Mouse (Mus musculus) frontal cortex, postnatal 36 days (tissue): ENCODE data around the gene Rack1.
"Not testable (repeated sequence)": the region's sequence is repeated elsewhere in the genome, so short reads cannot be mapped to it uniquely, and the experiment has no call there.

Experiments used
- DNase-seq, 2 experiments: peaks; one replicate each; pipeline ENCODE4 v3.0.0; 2022; ENCODE audit warnings: low spot score in 2 of 2

The Rack1 gene

DNA sequence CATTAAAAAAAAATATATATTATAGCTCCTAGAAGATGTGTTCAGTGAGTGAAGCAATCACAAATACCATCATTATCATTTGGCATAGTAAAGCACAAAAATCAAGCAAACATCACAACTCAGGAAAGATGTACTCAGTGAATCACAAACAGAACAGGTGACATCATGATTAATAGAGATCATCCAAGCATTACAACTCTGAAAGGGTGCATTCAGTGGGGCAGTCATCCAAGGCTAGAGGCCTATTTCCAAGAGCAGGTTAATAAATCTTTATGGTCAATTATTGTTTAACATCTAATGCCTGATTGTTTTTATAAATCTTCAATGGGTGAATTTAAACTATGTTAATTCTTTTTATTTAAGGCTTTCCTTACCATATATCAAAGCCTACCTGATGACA, 40.7 kb downstream of the Rack1 start:
- DNase-seq = no peak

DNA sequence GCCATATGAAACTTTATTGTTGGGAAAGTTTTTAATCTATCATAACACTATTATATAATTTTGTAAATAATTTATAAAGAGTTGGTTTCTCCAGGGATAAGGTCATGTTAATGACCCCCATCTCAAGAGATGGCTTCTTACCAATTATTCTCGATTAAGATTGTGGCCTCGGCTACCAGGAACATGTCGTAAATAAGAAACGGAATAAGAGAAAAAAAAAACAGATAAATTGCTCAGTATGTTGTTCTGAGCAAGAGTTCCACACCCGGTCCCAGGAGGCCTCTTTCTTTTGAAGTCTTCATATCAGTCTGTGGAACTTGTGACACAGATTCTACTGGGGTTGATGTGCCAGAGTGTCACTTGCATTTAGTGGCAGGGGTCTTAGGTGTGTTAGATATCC, 41.1 kb downstream of the Rack1 start:
- no peak for DNase-seq

DNA sequence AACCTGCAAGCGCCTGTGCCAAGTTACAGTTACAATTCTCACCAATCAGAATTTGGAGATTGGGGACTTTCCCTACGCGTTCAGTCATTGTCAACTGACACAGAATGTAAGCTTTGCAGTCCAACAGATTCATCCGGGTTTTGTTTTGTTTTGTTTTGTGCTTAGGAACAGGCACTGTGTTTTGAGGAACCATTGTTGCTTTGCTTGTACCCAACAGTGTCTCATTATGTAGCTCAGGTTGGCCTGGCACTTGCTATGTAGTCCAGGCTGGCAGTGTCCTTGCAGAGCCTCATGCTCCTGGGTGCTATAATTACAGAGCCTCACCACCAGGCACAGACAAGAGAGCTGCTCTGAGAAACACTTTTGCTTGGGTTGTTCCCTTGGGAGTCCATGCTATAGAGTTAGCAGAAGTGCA, 42.3 kb downstream of the Rack1 start:
- no peak for DNase-seq

DNA sequence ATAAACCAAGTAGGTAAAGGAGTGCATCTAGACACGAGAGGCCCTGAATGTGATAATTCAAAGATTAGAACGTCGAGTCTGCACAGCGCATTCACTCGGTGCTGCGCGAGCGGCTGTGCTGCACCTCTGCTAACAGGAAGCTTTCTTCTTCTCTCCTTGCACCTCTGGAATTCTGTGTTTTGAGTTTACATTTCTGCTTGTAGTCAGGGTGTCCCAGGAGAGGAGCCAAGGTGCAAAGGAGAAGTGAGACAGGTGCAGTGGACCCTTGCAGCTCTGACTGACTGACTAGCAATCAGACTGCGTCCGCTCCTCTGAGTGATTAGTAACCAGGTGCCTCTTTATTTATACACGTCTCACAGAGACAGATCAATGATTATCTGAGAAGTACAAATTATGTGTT, 43.1 kb downstream of the Rack1 start:
- no peak for DNase-seq

DNA sequence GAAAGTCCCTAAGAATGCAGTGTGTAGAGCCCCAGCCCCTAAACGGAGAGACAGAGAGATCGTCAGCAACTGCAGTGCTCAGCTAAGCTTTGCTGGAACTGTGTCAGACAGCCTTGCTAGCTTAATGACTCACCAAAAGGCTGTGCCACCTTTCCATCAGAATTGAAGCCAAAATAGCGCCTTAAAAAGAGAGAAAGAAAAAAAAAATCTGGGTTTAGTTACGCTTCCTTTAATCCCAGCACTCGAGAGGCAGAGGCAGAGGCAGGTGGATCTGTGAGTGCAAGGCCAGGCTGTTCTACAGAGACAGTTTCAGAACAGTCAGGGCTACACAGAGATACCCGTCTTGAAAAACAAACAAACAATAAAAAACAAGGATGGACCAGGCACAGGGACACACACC, 44.2 kb downstream of the Rack1 start:
- DNase-seq = no peak

DNA sequence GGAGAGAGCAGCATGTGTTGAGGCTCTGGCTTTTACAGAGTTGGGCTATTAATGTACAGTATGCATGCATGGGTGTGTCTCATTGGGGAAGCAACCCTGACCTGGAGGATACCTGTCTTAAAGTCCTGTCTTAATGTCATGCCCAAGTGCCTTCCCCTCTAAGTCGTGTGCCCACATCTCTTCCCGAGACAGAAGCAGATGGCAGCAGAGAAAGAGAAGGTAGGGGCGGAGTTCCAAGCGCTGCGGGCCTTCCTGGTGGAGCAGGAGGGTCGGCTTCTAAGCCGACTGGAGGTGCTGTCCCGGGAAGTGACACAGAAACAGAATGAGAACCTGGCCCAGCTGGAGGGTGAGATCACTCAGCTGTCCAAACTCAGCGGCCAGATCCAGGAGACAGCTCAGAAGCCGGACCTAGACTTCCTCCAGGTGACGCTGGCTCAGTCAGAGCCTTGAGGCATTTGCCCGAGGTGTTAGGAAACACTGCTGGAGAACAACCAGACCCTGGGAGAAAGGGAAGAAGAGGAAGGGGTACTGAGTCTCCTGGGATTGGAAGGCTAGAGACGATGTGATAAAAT, 45.2 kb downstream of the Rack1 start:
- DNase-seq = no peak

DNA sequence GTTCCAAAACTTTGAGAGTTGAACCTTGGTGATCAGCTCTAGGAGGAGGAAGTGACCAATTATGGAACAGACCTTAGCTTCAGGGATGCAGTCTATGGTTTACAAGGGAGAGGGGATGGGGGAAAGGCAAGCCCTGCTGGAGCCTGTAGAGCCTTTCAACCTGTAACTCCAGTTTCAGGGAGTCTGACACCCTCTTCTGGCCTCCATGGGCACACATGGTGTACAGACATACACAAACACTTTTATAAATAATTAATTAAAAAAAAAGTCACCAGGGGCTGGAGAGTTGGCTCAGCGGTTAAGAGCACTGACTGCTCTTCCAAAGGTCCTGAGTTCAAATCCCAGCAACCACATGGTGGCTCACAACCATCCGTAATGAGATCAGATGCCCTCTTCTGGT, 46.2 kb downstream of the Rack1 start:
- DNase-seq = not testable (repeated sequence)

DNA sequence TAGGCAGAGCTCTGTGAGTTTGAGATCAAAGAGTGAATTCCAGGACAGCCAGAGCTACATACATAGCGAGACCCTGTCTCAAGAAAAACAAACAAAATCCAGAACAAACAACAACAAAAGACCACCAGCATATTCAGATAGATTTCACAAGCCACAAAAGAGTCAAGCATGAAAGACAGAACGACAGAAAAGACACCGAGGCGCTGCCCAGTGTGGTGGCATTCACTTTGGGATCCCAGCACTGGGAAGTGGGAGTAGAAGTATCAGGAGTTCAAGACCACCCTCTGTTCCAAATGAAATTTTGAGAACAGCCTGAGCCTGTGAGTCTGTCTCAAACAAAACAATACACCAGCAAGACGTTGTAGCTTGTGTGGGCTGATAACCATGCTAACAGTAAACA, 46.7 kb downstream of the Rack1 start:
- DNase-seq = no peak

DNA sequence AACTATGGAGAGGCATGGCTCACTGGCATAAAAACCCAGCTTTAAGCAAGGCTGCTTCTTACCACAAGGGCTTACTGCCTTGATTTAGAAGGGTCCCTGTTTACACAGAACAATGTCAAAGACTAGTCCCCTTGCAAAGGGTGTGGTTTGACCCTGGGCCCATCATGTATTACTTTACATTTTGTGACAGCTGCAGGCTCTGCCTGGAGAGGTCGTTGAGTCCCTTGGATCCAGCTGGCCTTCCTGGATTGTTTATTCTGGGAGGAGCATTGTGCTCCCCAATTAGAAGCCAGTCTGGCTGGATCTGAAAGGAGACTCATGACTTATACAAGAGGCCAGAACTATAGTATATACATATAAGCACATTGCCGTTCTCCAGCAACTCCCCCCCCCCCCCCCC, 50.1 kb downstream of the Rack1 start:
- DNase-seq = no peak

DNA sequence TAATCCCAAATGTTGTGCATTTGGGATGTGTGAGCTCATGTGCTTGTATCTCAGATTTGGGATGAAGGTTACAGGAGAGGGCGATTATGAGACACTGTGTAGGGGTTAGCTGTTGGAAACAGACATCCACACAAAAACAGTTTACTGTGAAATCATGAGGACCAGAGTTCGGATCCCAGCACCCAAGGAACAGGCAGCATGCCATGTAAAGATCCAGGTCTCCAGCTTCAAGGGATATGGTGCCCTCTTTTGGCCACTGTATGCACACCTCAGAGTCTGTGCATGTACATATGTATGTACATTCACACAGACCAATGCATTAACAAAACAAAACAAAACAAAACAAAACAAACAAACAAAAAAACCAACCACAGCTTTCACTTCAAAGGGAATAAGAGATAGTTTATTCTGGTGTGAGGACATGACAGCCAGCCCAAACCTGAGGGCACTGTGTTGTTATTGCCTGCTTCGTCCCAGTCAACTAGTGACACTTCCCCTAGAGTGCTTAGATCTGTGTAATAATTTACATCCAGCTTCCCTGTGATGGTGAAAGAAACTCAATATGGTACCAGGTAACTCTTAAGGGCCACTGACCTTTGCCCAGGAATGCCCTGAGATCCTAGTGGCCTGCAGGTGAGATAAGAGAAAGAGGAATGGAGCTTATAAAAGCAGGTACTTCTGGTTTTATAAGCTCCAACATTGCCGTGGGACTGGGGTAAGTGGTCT, 51.3 kb downstream of the Rack1 start:
- DNase-seq = no peak

DNA sequence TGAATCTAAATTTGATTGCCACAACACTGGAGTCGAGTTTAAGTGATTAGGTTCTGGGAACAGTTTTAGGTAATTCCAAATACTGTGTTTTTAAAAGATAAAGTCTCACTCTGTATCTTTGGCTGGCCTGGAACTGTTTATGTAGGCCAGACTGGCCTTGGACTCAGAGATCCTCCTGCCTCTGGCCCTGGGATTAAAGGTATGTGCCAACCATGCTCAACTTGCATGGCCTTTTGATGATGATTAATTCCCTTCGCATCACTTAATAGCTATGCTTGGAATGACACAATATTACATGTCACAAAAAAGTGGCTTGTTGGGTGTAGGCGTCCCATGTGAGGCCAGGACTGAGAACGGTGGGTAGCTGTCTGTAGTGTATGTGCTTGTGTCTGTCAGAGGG, 52.1 kb downstream of the Rack1 start:
- DNase-seq = no peak

DNA sequence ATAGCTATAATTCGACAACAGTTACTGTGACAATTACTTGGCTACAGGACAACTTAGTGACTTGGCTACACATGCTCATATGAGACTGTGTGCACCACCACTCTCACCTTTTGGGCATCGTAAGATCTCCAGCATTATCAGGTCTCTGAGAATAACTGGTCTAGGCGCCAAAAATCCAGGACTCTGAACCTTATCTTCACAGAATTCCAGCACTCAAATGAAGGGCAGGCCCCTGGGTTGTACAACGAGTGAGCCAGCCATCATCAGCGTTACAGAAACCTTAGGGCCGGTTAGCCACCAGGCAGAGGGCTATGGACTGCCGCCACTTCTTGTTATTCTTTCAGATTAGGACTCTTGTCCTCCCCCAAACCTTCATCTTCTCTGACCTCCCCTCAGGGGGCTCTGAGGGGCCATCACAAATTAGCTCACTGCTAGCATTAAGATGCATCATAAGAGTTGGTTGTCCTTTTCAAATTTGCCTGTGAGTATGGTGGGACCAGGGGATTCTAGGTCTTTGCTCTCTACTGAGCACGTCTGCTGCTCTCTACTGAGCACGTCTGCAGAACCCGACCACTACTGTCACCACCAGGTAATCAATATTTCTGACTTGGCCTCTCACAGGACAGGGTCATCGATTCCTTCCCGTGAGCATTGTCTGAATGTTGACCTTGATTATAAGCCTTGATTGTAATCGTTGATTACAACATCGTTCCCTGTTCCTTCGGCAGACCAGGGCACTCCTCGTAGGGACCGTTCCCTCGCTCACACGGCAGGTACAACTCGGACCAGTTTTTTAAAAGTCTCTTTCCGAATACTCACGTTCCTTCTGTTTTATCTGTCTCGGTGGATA, 52.7 kb downstream of the Rack1 start:
- no peak for DNase-seq

DNA sequence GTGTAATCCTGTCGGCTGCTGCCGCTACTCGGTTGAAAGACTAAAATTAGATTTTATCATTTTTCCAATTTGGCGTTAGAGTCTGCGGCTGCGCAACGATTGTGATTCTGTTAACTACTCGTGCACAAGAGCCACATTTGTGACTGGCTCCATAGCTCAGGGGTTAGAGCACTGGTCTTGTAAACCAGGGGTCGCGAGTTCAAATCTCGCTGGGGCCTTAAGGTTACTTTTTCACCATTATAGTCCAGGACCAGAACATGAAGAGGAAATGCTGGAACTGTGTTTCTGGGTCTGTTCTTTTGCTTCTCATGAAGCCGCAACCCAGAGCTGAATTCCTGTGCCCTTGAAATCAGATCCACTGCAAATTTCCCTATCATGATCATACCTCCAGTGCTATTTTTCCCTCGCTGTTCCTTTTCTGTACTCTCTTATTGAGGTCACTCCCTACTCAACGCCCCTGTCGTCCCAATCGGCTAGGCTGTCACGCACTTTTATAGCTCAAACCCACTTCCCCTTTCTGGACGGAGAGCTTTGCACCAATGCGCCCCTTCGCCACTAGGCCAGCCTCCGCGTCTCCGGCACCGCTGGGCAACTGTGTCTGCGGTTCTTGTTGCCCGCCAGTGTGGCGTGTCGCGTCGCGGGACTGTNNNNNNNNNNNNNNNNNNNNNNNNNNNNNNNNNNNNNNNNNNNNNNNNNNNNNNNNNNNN, 53.5 kb downstream of the Rack1 start:
- peak; percentile 96 to 98 for DNase-seq
